Mouse (Mus musculus) cerebellum, adult 2 months (tissue): ENCODE results near the gene Faap20. TPM values are rescaled to one million over a fixed set of nuclear protein-coding genes. Genes with fewer than 3 reads are reported as not detected.

Experiments
- DNase-seq, 2 experiments: peaks; one replicate each; pipeline ENCODE4 v3.0.0; 2021
- H3K27ac ChIP-seq: fragments of 200-500 bp; 2 replicates; pipeline ENCODE4 v1.5.1; 2012; ENCODE audit warnings: low read length, control low read depth, inconsistent platforms; ENCODE audit not compliant: insufficient read depth
- H3K27me3 ChIP-seq: fragments of 200-500 bp; 2 replicates; pipeline ENCODE4 v1.6.1; 2012; ENCODE audit warnings: inconsistent platforms, mild to moderate bottlenecking, low read length, moderate library complexity; ENCODE audit not compliant: control insufficient read depth, insufficient read depth
- H3K4me1 ChIP-seq: fragments of 200-500 bp; 2 replicates; pipeline ENCODE4 v1.6.1; 2011; ENCODE audit warnings: low read length; ENCODE audit not compliant: control insufficient read depth, insufficient read depth
- H3K4me3 ChIP-seq: fragments of 200-500 bp; replicated peaks from 2 replicates; pipeline ENCODE3; 2011; ENCODE audit warnings: mild to moderate bottlenecking, low read depth, low read length, control low read depth; ENCODE audit not compliant: insufficient read depth
- CTCF ChIP-seq: fragments of 200-500 bp; IDR thresholded peaks from 2 replicates; pipeline ENCODE4 v1.5.1; 2011; ENCODE audit warnings: low read depth, mild to moderate bottlenecking, control low read depth, low read length, moderate library complexity, borderline replicate concordance; ENCODE audit not compliant: insufficient read depth
- POLR2A ChIP-seq: fragments of 200-500 bp; IDR thresholded peaks from 2 replicates; pipeline ENCODE4 v1.6.1; 2011; ENCODE audit warnings: low read length, control low read depth, borderline replicate concordance; ENCODE audit not compliant: insufficient read depth
- WGBS: fragments of 180-500 bp; shearing (Covaris S2); methylation state at CpG from one replicate; pipeline ENCODE4 v1.1.7; 2018; 5-methylcytosine and 5-hydroxymethylcytosine counted together
- polyA plus RNA-seq: library from polyadenylated mRNA; depleted of rRNA; stranded (reverse); fragments of >200 nt; gene quantifications from 2 replicates; pipeline ENCODE4 v1.2.3, GENCODE M21; 2012

Faap20 gene
- polyA plus RNA-seq, 1 experiment: 94.5 TPM

DNA sequence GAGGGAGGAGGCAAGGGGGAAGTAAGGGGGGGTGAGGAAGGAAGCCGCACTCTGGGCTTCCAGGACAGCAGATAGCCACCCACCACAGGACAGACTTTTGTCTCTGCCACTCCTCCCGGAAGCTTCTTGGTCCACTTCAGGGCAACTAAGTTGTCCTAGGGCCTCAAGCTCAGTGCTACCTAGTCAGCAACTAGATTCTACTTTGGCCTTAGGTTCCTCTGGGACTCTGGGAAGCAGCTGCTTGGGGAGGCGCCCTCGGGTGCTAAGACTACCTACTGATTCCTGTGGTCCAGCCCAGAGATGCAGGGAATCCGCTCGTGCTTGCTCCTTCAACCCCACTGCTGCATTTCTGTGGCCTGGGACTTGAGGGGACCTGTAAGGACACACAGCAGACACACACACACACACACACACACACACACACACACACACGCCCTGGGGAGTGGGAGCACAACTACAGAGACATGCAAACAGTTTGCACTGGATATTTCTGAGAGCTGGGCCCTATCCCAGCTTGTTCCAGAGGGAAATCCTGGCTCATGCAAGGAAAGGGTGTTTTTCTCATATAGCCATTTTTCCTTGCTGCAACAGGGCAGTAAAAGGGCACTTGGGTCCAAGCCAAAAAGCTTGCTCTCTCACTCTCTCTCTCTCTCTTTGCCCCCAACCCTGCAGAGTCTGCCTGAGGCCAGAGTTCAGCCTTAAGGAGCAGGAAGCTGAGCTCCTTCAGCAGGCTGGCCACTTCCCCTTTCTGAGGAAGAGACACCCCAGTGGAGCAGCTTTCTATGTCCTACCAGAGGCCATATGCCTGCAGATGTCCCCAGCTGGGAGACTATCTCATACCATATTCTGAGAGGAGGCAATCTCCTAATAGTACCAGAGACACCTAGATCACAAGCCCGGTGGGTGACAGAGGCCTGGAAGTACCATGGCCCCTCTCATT, 15.0 kb upstream of the Faap20 start:
- WGBS: 36% methylated on average over 8 of the region's 8 CpGs
- Histone ChIP-seq H3K27ac (peak overlapping the region; percentile 97), H3K4me3 (no peak overlapping the region), H3K27me3 (no peaks in the 10 kb centered on the region), H3K4me1 (peaks cover 33% of the 10 kb centered on the region)
- DNase-seq: peak in 1 of 2 experiments; percentile 53
- no peak for TF ChIP-seq CTCF
- no peak for TF ChIP-seq POLR2A

GRCm38 (mm10) chr4:155235311-155236119, 14.1 kb upstream of the Faap20 start:
- under 1% methylated on average over 18 of the region's 18 CpGs for WGBS
- H3K27me3 ChIP-seq: no peaks in the 10 kb centered on the region
- H3K4me1 ChIP-seq: peaks cover 33% of the 10 kb centered on the region
- peak; percentile 88 to 89 for DNase-seq
- TF ChIP-seq CTCF (no peak), POLR2A (no peak)
- H3K4me3 ChIP-seq: no peak overlapping the region
- H3K27ac ChIP-seq: peak overlapping the region; percentile 97

GRCm38 (mm10) chr4:155236737-155237385, 12.7 kb upstream of the Faap20 start:
- peaks cover 34% of the 10 kb centered on the region for H3K4me1 ChIP-seq
- DNase-seq: no peak
- WGBS: 82% methylated on average over 12 of the region's 12 CpGs
- TF ChIP-seq POLR2A (no peak), CTCF (no peak)
- no peak overlapping the region for H3K27ac ChIP-seq
- H3K4me3 ChIP-seq: no peak overlapping the region
- no peaks in the 10 kb centered on the region for H3K27me3 ChIP-seq

- WGBS: 67% methylated on average over 5 of the region's 5 CpGs
- no peak for TF ChIP-seq POLR2A
- TF ChIP-seq CTCF: no peak
- Histone ChIP-seq H3K4me1 (peaks cover 46% of the 10 kb centered on the region), H3K4me3 (no peak overlapping the region), H3K27me3 (no peaks in the 10 kb centered on the region), H3K27ac (no peak overlapping the region; the same call in 1 of the 2 replicates)
- no peak for DNase-seq
These were observed 11.3 kb upstream of the Faap20 start for GRCm38 (mm10) chr4:155238276-155238675.

DNA sequence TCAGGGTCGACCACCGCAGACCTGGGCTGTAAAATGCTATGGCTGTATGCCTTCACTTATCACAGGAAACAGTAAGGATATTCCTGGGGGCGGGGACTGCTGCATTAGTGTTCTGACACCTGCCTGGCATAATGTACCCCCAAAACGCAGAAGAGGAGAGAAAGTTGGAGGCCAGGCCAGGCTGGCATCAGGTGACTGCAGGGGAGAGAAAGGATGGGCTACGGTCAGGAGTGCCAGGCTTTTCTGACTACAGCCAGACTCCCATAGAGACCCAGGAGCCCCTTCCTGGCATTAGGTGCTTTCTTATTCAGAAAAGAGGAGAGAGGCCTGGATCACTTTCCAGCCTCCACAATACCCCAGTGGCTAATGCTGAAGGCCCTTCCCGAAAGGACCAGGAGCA, 10.1 kb upstream of the Faap20 start:
- DNase-seq: no peak
- Histone ChIP-seq H3K27me3 (no peaks in the 10 kb centered on the region), H3K4me1 (peaks cover 42% of the 10 kb centered on the region), H3K4me3 (no peak overlapping the region), H3K27ac (no peak overlapping the region)
- TF ChIP-seq POLR2A: no peak
- no peak for TF ChIP-seq CTCF
- 45% methylated on average over 6 of the region's 6 CpGs for WGBS

DNA sequence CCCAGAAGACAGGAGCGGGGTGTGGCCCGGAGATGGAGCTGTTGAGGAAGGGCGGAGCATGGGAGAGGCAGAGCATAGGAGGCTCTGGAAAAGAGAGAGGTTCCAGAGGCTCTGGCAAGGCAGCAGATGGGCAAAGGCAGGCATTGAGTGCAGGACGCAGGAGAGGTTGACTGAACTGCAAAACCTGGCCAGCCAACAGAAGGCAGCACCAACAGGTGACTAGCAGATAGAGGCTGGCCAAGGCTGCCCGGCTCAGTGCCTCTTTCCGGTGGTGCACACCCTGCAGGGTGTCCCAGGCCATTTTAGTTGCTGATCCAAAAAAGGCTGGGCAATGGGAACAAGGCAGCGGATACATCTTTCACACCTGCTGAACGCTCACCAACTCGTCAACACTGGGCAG, 7.8 kb upstream of the Faap20 start:
- 12% methylated on average over 9 of the region's 9 CpGs for WGBS
- H3K27ac ChIP-seq: peak overlapping the region; percentile 29
- DNase-seq: peak; percentile 91 to 97
- peaks cover 40% of the 10 kb centered on the region for H3K4me1 ChIP-seq
- H3K4me3 ChIP-seq: peak overlapping the region; percentile 3
- H3K27me3 ChIP-seq: no peaks in the 10 kb centered on the region
- TF ChIP-seq CTCF: no peak
- no peak for TF ChIP-seq POLR2A

- Histone ChIP-seq H3K4me1 (peaks cover 45% of the 10 kb centered on the region), H3K27ac (peak overlapping the region; percentile 8), H3K27me3 (no peaks in the 10 kb centered on the region), H3K4me3 (no peak overlapping the region)
- DNase-seq: peak in 1 of 2 experiments; percentile 71
- no peak for TF ChIP-seq POLR2A
- WGBS: 30% methylated on average over 5 of the region's 5 CpGs
These were observed 7.3 kb upstream of the Faap20 start for GRCm38 (mm10) chr4:155242292-155242691.
